Mouse (Mus musculus) G1E (cell line): ENCODE measurements around the gene Zfp787.

Experiments used
- CTCF ChIP-seq: IDR thresholded peaks from 2 replicates; pipeline ENCODE4 v1.5.1; 2012; ENCODE audit warnings: low read depth, low read length, inconsistent platforms, mixed read lengths
- GATA1 ChIP-seq: IDR thresholded peaks from 2 replicates; pipeline ENCODE4 v1.6.1; 2012; ENCODE audit warnings: borderline replicate concordance, low read length, inconsistent platforms, mixed read lengths
- GATA2 ChIP-seq: IDR thresholded peaks from 2 replicates; pipeline ENCODE4 v1.6.1; 2012; ENCODE audit warnings: low read depth, low read length, inconsistent platforms, borderline replicate concordance
- POLR2AphosphoS5 ChIP-seq: IDR thresholded peaks from 2 replicates; pipeline ENCODE4 v1.6.1; 2012; ENCODE audit warnings: low read depth, low read length, inconsistent platforms; ENCODE audit not compliant: insufficient replicate concordance
- TAL1 ChIP-seq: conservative IDR thresholded peaks from 2 replicates; pipeline ENCODE4 v1.6.1; 2012; ENCODE audit warnings: low read depth, low read length, inconsistent platforms, mixed read lengths

DNA sequence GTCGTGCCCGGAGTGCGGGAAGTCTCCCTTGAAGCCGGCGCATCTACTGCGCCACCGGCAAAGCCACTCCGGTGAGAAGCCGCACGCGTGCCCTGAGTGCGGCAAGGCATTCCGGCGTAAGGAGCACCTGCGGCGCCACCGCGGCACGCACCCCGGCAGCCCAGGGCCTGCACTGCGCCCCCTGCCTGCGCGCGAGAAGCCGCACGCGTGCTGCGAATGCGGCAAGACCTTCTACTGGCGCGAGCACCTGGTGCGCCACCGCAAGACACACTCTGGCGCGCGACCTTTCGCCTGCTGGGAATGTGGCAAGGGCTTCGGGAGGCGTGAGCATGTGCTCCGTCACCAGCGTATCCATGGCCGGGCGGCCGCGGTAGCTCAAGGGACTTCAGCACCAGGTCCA lies 33.7 kb upstream of the Zfp787 start:
- TF ChIP-seq CTCF (no peak), GATA1 (no peak), TAL1 (no peak), POLR2AphosphoS5 (no peak), GATA2 (no peak)
